Mouse (Mus musculus): ENCODE data around the gene Smndc1. TPM values are rescaled to one million over a fixed set of nuclear protein-coding genes. Genes with fewer than 3 reads are reported as not detected.

Smndc1 gene
- 115 TPM for polyA plus RNA-seq (2017; shearing (Covaris generic))

DNA sequence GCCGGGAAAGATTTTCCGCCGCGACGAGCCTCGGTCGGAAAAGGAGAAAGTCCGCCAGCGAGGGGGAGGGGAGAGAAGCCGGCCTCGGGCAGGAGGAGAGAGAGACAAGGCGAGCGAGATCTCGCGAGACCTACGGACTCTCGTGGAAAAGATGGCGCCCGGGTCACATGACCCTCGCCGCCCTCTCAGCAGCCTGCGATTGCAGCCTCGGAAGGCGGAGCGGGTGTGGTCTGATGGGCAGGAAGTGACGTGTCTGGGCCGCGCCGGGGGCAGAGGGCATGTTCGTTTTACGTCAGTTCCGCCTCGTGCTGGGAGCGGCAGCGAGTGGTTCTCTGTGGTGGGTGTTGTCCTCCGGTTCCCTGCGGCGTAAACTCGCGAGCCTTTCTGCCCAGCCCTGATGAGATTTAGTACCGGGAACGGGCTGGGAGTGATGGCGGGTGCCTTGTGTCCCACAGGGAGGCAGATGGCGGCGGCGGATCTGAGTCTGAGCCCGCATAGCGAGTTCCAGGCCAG is at the start of gene Smndc1:
Gene Smndc1 (minus strand): TSS at position 84 of the 513 bp plus-strand sequence.

DNA sequence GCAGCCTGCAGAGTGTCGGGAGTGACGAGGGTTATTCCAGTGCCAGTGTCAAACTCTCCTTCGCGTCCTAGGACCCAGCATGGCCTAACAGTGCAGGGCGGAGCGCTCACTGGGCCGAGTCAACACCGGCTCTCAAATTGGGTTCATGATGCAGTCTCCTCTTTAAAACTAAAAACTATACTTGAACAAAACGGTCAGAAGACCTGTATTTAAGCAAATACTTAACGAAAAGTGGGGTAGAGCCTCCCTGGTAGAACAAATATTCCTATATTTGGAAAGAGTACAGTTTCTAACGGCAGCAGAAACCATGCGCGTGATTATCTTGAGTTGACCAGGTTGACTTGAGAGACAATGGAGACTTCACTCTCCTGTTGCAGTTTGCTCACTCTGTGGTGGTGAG is 18.7 kb downstream of the Smndc1 start, which contains the start of gene Gm10197:
Gene Gm10197 (minus strand): TSS at position 101 of the 400 bp plus-strand sequence.

Other genes starting within 250 kb of the Smndc1 start
- 120 TPM for gene Mxi1, start 80.1 kb downstream of the Smndc1 start, polyA plus RNA-seq (2017; shearing (Covaris generic))
- gene Gm10197, start 18.8 kb downstream of the Smndc1 start, polyA plus RNA-seq (2017; shearing (Covaris generic)): not detected
- gene Dusp5, start 138.5 kb upstream of the Smndc1 start, polyA plus RNA-seq (2017; shearing (Covaris generic)): 1,103 TPM
- 96.8 TPM for gene Nutf2-ps1, start 198.5 kb upstream of the Smndc1 start, polyA plus RNA-seq (2017; shearing (Covaris generic))
- gene Smc3, start 209.8 kb upstream of the Smndc1 start, polyA plus RNA-seq (2017; shearing (Covaris generic)): 54.2 TPM

Data from effector memory CD4-positive, alpha-beta T cell, adult 7 months (primary cell).